Mouse (Mus musculus): ENCODE measurements around the gene Gnptab.
A peak's percentile ranks its signal among the peaks of the same experiment; 100 is the strongest.
"Not testable (repeated sequence)": the region's sequence is repeated elsewhere in the genome, so short reads cannot be mapped to it uniquely, and the experiment has no call there.

Gnptab gene

GRCm38 (mm10) chr10:88420141-88420541 lies 41.2 kb downstream of the Gnptab start:
- DNase-seq: no peak

- DNase-seq: no peak
Observed at GRCm38 (mm10) chr10:88420655-88421435, 41.9 kb downstream of the Gnptab start.

DNA sequence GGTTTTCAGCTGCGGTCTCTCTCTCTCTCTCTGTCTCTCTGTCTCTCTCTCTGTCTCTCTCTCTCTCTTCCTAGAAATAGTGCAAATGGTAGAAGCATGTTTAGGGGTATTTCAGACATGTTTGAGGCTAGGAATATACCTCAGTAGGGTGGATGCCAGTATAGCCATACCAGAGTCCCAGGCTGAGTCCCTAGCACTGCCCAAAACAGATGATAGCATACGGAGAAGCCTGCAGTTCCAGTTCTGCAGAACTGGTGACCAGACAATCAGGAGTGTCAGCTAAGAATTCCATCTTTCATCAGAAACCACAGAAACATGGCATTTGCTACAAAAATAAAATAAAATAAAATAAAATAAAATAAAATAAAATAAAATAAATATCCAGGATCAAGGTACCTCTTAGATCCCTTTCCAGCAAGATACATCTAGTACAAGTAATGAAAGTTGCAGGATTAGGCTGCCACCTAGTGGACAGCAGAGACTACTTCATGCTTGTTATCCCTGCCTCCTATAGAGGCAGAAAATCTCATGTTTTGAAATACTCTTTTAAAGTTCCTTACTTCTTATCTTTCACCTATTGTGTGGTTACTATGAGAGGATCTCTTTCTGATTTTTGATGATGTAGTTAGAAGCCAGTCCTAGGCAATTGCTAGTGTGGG lies 47.4 kb downstream of the Gnptab start:
- DNase-seq: peak; percentile 73

GRCm38 (mm10) chr10:88426896-88427295 lies 48.0 kb downstream of the Gnptab start:
- DNase-seq: no peak

GRCm38 (mm10) chr10:88427998-88428397 lies 49.1 kb downstream of the Gnptab start:
- DNase-seq: no peak

- no peak for DNase-seq
Observed at GRCm38 (mm10) chr10:88441224-88441623, 62.3 kb downstream of the Gnptab start.

DNA sequence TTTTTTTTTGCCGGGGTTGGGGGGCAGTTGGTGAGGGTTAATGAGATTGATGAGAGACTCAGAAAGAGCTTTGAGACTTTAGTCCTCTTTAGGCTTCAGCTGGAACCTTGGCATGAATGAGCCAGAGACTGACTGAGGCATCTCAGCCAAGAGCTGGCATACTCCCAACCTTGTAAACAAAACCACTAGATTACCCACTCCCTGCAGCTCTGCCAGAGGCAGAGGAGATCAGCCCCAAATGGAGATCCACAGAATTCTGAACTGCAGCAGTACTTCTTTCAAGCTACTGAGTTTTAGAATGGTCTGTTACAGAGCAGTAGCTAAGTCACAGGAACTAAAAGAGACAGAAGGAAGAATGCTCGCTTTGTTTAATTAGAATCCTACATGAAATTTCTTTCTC lies 72.3 kb downstream of the Gnptab start:
- DNase-seq: no peak

GRCm38 (mm10) chr10:88451990-88452389 lies 73.1 kb downstream of the Gnptab start:
- no peak for DNase-seq

DNA sequence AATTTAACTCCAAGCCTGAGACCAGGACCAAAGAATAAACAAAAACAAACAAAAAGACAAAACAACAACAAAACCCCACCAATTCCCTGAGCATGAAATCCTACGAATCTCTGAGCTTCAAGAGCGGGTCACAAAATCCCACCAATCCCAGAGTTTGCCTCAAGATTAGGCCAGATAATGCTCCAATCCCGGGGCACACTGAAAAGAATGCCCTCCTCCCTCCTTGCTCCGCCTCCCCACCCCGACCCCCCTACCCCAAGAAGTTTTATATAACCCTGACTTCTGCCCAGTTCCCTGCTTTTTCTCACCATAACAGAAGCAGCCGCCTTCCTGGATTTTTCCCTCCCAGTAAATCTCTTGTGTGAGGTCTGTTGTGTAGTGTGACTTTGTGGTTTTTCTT lies 78.9 kb downstream of the Gnptab start:
- no peak for DNase-seq

DNA sequence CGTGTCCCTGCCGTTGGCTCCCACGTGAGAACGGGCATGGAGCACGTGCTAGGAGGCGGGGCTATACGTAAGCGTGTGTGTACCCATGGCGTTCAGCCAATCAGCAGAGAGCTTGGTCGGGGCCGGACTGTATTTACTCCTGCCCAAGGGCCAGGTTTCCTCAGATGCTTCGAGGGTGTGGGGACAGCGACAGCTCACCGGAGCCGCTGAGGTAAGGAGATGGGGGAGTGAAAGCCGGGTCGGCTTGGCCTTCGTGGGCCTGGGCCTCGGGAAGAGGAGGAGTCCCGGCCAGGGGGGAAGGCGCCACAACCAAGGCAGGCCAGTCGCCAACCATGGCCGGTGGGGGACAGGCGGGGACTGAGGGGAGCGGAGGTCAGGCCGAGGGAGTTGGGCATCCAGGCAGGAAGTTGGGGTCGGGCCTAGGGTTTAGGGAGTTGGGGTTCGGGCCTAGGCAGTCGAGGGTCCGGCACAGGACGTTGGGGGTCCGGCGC lies 80.6 kb downstream of the Gnptab start, which contains the start of gene Sycp3:
Gene Sycp3 (plus strand): TSS at position 68 of the 491 bp plus-strand sequence.
- DNase-seq: peak; percentile 23

- no peak for DNase-seq
Observed at GRCm38 (mm10) chr10:88460122-88460820, 81.3 kb downstream of the Gnptab start.

- DNase-seq: not testable (repeated sequence)
Observed at GRCm38 (mm10) chr10:88482866-88483265, 103.9 kb downstream of the Gnptab start.

DNA sequence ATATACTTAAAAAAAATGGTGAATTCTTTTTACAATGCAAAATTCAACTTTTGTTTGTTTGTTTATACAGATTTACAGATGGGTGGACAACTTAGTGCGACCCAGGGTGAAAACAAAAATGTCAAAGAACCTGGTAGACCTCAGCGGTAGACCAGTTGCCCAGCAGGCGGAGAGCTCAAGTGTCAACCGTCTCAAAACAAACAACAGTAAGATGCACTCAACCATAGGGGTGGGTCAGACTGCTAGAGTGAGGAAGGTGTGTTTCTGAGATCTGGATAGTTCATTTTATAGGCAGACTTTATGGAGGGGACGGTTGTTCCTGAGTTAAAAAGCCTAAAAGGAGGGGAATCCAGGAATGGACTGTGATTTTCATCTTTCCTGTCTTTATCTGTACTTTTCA lies 109.7 kb downstream of the Gnptab start:
- DNase-seq: no peak

DNA sequence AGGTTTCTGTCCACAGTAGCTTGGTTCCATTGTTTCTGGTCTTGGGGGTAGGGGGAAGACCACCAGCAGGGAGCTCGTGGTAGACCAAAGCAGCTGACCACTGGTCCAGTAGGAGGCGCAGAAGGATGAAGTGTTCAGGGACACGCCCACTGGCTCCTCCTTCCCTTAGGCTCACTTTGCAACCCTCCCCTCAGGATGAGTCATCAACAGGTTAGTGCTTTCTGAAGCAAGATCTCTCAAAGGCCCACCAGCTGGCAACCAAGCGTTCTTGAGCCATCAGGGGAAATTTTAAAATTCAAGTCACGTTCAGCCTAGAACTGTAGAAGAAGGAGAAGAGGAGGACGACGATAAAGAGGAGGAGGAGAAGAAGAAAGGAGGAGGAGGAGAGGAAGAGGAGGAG lies 112.7 kb downstream of the Gnptab start:
- no peak for DNase-seq

- DNase-seq: no peak
Observed at GRCm38 (mm10) chr10:88492658-88493057, 113.7 kb downstream of the Gnptab start.

DNA sequence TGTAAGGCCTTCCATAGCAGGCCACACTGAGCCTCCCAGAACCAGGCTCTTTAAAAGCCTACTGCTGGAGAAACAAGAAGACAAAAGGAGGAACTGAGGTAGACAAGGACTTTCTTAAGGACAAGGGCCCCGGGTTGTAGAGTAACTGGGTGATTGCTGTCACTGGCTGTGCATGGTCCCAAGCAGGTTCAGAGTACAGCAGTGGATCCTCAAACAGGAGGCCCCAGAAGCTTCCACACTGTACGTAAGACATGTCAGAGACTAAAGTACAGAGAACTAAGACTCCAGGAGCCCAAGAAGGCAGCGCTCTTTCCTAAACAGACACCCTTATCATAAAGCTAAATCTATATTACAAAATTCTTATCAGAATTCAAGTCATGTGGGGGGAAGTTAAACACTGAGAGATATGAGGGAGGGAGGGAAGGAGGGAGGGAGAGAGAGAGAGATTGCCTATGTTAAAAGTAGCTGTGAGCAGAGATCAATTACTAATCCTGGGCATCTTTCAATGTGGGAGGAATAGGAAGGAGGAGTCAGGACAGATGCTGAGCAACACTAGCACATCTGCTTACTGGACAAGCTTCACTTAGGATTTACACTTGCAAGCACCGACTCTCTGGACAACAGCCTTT lies 116.1 kb downstream of the Gnptab start:
- DNase-seq: no peak
